Mouse (Mus musculus) forebrain, postnatal 0 days (tissue): ENCODE measurements at regions not wholly inside any gene's neighbourhood (a gene's known extent, or its start where the extent isn't known, plus 50 kb on each side); places are given as distances from the start of the nearest gene placed in this dataset.

Source experiments
- ATAC-seq: fragments of 200-750 bp; cut with Nextera tagmentation; 2 replicates; pipeline ENCODE4 v1.8.0; 2017; ENCODE audit warnings: mild to moderate bottlenecking, moderate library complexity
- DNase-seq: peaks from one replicate; pipeline ENCODE4 v3.0.0-alpha.2; 2015
- H3K27ac ChIP-seq: fragments of 300-500 bp; sonication (generic); 2 replicates; pipeline ENCODE4 v1.5.1; 2014; ENCODE audit warnings: low read depth, mild to moderate bottlenecking, antibody characterized with exemption, low read length, moderate library complexity, mixed read lengths
- H3K27me3 ChIP-seq: fragments of 300-500 bp; sonication (generic); 2 replicates; pipeline ENCODE4 v1.6.1; 2014; ENCODE audit warnings: mild to moderate bottlenecking, low read length, mixed read lengths; ENCODE audit not compliant: insufficient read depth
- H3K36me3 ChIP-seq: fragments of 300-500 bp; sonication (generic); 2 replicates; pipeline ENCODE4 v1.6.1; 2014; ENCODE audit warnings: mild to moderate bottlenecking, moderate library complexity; ENCODE audit not compliant: insufficient read depth
- H3K4me1 ChIP-seq: fragments of 300-500 bp; sonication (generic); 2 replicates; pipeline ENCODE4 v1.6.1; 2014; ENCODE audit warnings: antibody characterized with exemption; ENCODE audit not compliant: insufficient read depth
- H3K4me2 ChIP-seq: fragments of 300-500 bp; sonication (generic); 2 replicates; pipeline ENCODE4 v1.6.1; 2014; ENCODE audit warnings: low read depth, mild to moderate bottlenecking, moderate library complexity
- H3K4me3 ChIP-seq: fragments of 300-500 bp; sonication (generic); 2 replicates; pipeline ENCODE4 v1.5.1; 2014; ENCODE audit warnings: low read depth, low read length, mixed read lengths
- H3K9ac ChIP-seq: fragments of 300-500 bp; sonication (generic); 2 replicates; pipeline ENCODE4 v1.6.1; 2014; ENCODE audit warnings: mild to moderate bottlenecking
- H3K9me3 ChIP-seq: fragments of 300-500 bp; sonication (generic); 2 replicates; pipeline ENCODE4 v1.6.1; 2016; ENCODE audit warnings: low read length
- CTCF ChIP-seq: sonication (generic); IDR thresholded peaks from 2 replicates; pipeline ENCODE4 v1.5.1; 2016; ENCODE audit warnings: antibody characterized with exemption, control low read depth, low read depth
- WGBS: fragments of 180-500 bp; shearing (Covaris S2); extraction: QIAGEN DNeasy Blood & Tissue Kit; methylation state at CpG from one replicate; pipeline ENCODE4 v1.1.7; 2014; 5-methylcytosine and 5-hydroxymethylcytosine counted together

DNA sequence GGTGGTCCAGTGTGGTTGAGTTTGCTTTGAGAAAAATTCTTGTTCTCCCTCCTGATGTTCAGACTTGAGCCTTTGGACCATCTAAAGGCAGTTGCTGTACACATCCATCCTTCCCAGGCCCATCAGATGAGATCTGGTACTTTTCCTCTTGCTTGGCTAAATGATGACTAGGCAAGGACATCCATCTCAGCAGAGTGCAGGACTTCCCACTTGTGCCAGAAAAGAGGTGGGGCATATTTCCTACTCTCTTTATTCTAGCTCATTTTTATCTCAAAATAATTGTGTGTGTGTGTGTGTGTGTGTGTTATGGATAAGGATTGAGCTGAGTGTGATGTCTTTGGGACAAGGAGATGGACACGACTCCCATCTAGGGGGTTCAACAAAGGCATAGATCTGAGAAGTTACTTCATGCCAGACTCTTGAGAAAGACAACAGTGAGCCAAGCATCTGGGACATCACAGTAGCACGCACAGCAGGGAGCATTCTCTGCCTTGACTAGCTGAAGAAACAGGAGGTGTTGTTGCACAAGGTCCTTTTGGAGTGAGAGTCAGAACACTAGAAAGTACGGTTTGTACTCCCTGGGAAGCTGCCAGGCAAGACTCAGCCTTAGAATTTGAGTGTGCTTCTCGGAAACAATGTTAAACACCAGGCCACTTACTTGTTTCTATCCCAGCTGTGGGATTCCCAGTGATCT lies 177.8 kb upstream of the Tgfbr2 start:
- Histone ChIP-seq H3K36me3 (no peaks in the 10 kb centered on the region), H3K4me2 (no peak overlapping the region), H3K4me3 (no peak overlapping the region), H3K9me3 (no peaks in the 10 kb centered on the region), H3K27ac (no peak overlapping the region), H3K9ac (no peak overlapping the region), H3K4me1 (no peaks in the 10 kb centered on the region), H3K27me3 (no peaks in the 10 kb centered on the region)
- TF ChIP-seq CTCF: no peak
- ATAC-seq (no peak), DNase-seq (no peak)
- WGBS: 81% methylated on average over 4 of the region's 4 CpGs

DNA sequence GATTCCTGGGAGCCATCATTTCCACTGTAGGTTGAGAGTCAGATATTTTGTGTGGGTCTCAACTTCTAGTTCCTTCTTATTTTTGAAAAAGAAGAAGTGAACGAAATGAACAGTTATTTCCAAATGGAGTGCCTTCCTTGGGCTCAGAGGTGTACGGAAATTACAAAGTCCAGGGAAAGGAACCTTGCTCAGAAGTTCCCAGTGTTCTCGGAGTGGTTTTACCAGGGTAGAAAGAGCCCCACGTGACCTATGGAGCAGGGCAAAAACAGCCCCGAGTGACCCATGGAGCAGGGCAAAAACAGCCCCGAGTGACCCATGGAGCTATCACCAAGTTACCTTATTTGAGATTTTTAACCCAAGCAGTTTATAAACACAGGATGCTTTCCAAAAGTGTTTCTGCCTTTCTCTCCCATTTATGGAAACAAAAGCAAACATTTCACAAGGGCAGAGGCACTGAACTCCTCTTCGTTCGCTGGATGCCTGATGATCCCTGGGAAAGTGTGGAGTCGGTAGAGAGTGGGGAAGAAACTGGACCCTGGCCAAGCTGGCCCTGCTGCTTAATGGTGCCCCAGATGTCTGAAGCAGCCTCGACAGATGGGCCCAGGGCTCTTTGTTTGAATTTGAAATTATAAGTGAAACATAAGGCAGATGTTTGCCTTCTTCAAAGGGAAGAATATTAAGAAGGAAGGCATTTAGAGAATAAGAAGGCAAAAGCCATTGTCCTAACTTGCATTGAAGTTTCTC lies 175.8 kb upstream of the Tgfbr2 start:
- Histone ChIP-seq H3K9me3 (no peaks in the 10 kb centered on the region), H3K27ac (no peak overlapping the region), H3K4me1 (no peaks in the 10 kb centered on the region), H3K27me3 (no peaks in the 10 kb centered on the region), H3K4me3 (no peak overlapping the region), H3K9ac (no peak overlapping the region), H3K36me3 (no peaks in the 10 kb centered on the region), H3K4me2 (no peak overlapping the region)
- no peak for TF ChIP-seq CTCF
- 63% methylated on average over 10 of the region's 10 CpGs for WGBS
- DNase-seq (no peak), ATAC-seq (no peak)

DNA sequence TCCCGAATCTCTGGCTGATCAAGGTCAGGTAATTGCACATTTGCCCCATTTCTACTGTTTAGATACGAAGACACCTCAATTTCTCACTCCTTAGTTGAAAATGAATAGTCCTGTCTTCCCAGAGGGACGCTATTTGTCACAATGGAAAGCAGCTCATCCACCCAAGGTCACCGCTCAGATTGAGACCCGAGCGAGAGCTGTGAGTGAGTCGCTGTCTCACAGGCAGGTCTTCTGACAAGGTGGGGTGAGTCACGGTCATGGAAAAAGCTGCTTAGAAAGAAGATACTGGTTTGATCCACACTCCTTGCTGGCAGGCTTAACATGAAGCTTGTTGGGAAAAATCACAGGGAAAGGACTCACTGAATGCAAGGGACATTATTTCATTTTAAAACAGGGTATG lies 171.9 kb upstream of the Tgfbr2 start:
- no peak for DNase-seq
- H3K27ac ChIP-seq: no peak overlapping the region
- WGBS: 92% methylated on average over 8 of the region's 8 CpGs
- ATAC-seq: no peak
- no peaks in the 10 kb centered on the region for H3K36me3 ChIP-seq
- no peaks in the 10 kb centered on the region for H3K27me3 ChIP-seq
- H3K4me1 ChIP-seq: no peaks in the 10 kb centered on the region
- no peak overlapping the region for H3K4me3 ChIP-seq
- no peak for TF ChIP-seq CTCF
- no peaks in the 10 kb centered on the region for H3K9me3 ChIP-seq
- H3K9ac ChIP-seq: no peak overlapping the region
- no peak overlapping the region for H3K4me2 ChIP-seq

DNA sequence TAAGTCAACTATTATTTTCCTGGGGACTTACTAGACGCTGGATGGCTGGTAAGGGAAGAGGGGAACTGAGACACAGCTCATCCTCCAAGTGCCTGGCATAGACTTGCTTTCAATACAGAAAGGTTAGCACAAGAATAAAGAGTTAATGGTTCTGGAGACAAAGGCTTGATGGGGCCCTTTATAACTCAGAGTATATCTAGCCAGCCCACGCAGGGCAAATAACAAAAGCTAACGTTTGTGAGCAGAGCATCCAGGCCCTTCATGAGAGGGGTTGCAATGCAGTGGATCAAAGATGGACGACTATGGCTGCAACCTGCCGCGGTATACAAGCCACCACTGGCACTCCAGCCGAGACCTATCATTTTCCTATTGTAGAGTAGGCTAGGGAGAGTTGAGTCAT lies 171.3 kb upstream of the Tgfbr2 start:
- Histone ChIP-seq H3K4me2 (no peak overlapping the region), H3K4me1 (no peaks in the 10 kb centered on the region), H3K27ac (no peak overlapping the region), H3K4me3 (no peak overlapping the region), H3K27me3 (no peaks in the 10 kb centered on the region), H3K36me3 (no peaks in the 10 kb centered on the region), H3K9ac (no peak overlapping the region), H3K9me3 (no peaks in the 10 kb centered on the region)
- 77% methylated on average over 7 of the region's 7 CpGs for whole genome bisulfite sequencing
- no peak for TF ChIP-seq CTCF
- ATAC-seq: no peak
- DNase-seq: no peak

DNA sequence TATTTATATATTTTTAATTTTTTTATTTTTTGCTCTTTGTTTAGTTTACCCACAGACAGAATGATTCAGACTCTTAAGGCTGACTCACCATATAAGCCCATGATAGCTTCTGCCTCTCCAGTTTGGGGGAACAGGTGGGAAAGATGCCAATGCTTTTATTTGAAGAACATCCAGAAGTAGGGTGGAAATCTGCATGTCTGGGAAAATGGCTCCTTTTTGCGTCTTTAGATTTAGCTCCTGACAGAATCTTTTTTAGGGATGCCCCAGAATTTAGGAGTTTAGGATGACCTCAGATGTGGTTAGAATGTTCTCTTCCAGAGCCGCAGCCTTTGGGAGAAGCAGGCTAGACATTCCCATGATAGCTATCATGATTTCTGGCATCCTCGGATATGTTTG lies 167.9 kb upstream of the Tgfbr2 start:
- no peak for DNase-seq
- 83% methylated on average over 3 of the region's 3 CpGs for WGBS
- H3K9me3 ChIP-seq: no peaks in the 10 kb centered on the region

DNA sequence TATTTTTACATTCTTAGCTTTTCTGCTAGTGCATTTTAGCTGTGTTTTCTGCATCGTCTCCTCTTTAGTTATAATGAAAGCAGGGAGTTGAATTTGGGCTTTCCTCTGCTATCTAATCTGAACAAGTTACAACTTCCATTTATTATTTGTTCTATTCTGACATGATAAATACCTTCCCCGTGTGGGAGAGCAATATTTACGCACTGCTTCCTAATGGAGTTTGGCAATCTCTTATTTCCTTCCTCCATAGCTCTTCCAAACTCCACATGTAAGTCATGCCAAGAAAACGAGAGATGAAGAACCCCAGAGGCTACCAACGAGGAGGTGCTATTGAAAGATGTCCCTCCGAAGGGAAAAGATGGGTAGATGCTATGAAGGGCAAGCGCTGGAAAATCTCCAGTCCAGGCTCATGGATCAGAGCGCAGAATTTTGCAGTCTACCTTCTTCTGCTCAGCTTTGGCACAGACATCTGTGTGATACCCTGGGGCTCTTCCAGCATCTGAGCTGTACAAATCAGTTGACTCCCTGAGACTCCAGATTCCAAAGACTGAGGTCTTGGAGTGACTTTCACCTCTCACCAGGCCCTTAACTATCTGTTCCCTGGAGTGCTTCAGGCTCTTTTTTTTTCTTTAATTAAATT lies 167.4 kb upstream of the Tgfbr2 start:
- DNase-seq (no peak), ATAC-seq (no peak)
- TF ChIP-seq CTCF: no peak
- Histone ChIP-seq H3K27ac (no peak overlapping the region), H3K36me3 (no peaks in the 10 kb centered on the region), H3K4me2 (no peak overlapping the region), H3K4me1 (no peaks in the 10 kb centered on the region), H3K9ac (no peak overlapping the region), H3K4me3 (no peak overlapping the region), H3K9me3 (no peaks in the 10 kb centered on the region), H3K27me3 (no peaks in the 10 kb centered on the region)
- 71% methylated on average over 8 of the region's 8 CpGs for WGBS

More for the DNA sequence above, 167.9 kb upstream of the Tgfbr2 start:
- Histone ChIP-seq H3K36me3 (no peaks in the 10 kb centered on the region), H3K4me3 (no peak overlapping the region), H3K9ac (no peak overlapping the region), H3K27ac (no peak overlapping the region), H3K27me3 (no peaks in the 10 kb centered on the region), H3K4me2 (no peak overlapping the region), H3K4me1 (no peaks in the 10 kb centered on the region)
- no peak for TF ChIP-seq CTCF
- ATAC-seq: no peak

DNA sequence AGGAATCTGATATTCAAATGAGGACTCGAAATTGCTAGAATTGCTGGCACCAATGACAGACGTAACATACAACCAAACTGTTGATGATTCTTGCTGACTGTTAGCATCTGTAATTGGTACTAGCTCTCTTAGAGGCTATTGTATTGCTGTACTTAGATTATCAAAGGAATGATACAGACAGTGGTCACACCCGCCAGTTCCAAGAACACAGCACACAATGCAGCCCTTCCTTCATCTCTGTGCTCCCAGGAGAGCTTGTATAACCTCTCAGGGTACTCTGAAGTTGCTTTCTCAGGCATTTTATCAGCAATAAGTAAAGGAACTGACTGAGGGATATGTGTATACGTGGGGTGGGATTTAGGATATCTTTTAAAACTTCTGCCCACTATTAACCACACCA lies 166.8 kb upstream of the Tgfbr2 start:
- Histone ChIP-seq H3K4me3 (no peak overlapping the region), H3K27ac (no peak overlapping the region), H3K4me1 (no peaks in the 10 kb centered on the region), H3K36me3 (no peaks in the 10 kb centered on the region), H3K27me3 (no peaks in the 10 kb centered on the region), H3K9me3 (no peaks in the 10 kb centered on the region), H3K4me2 (no peak overlapping the region), H3K9ac (no peak overlapping the region)
- 60% methylated on average over 4 of the region's 4 CpGs for WGBS
- TF ChIP-seq CTCF: no peak
- DNase-seq (no peak), ATAC-seq (no peak)
